Mouse (Mus musculus) left cerebral cortex, adult 2 months (tissue): Measurements from ENCODE around the gene Sowahc. TPM values are rescaled to one million over a fixed set of nuclear protein-coding genes. Genes with fewer than 3 reads are reported as not detected.

Source experiments
- DNase-seq, 2 experiments: peaks; one replicate each; pipeline ENCODE4 v3.0.0; 2021 to 2022; ENCODE audit warnings: low spot score in 2 of 2, mixed read lengths in 1 of 2; ENCODE audit errors: extremely low spot score in 1 of 2
- H3K27ac ChIP-seq: fragments of 200-600 bp; 2 replicates; pipeline ENCODE4 v1.8.1; 2022
- H3K4me3 ChIP-seq: fragments of 200-600 bp; 2 replicates; pipeline ENCODE4 v1.8.1; 2022
- CTCF ChIP-seq: fragments of 200-600 bp; IDR thresholded peaks from 2 replicates; pipeline ENCODE4 v1.8.1; 2022; ENCODE audit warnings: antibody characterized with exemption, mild to moderate bottlenecking, moderate library complexity
- intact Hi-C: fragments of 180-260 bp; cut with DNase I; formaldehyde crosslinking; loops from one replicate; pipeline ENCODE4 v1.15.1; 2025
- total RNA-seq, 2 experiments: library from RNA; stranded (reverse); gene quantifications; 2 replicates each; pipeline ENCODE4 v1.2.3; 2021

Sowahc gene
- total RNA-seq, 2 experiments from 2014 or later: 7.1 to 7.7 TPM

- no peak for TF ChIP-seq CTCF
- intact Hi-C loops: no loop called here
- no peak for DNase-seq
- H3K4me3 ChIP-seq: no peak overlapping the region
- no peak overlapping the region for H3K27ac ChIP-seq
Measured at GRCm38 (mm10) chr10:59225137-59225536, 3.4 kb downstream of the Sowahc start.

DNA sequence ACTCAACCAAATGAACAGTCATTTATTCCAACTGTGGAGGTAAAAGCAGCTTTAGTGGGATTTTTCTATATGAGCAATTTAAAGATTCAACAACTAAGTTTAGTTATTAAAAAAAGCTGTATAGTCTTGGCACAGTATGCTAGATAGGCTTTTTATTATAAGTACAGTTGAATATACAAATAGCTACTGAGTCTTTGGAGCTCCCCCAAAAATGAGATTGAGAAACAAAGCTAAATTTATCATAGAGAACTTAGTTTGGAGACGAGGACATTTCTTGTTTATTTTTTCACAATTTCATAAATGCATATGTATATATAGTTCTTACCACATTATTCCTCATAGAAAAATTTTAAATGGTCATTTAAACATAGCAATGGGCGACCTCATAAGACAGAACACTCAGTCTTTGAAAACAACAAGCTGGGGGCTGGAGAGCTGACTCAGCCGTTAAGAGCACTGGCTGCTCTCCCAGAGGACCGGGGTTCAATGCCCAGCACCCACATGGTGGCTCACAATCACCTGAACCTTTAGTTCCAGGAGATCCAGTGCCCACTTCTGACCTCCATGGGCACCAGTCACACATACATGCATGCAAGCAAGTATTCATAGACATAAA, 7.6 kb downstream of the Sowahc start:
- no peak overlapping the region for H3K4me3 ChIP-seq
- intact Hi-C loops: no loop called here
- no peak for DNase-seq
- TF ChIP-seq CTCF: no peak
- H3K27ac ChIP-seq: no peak overlapping the region

DNA sequence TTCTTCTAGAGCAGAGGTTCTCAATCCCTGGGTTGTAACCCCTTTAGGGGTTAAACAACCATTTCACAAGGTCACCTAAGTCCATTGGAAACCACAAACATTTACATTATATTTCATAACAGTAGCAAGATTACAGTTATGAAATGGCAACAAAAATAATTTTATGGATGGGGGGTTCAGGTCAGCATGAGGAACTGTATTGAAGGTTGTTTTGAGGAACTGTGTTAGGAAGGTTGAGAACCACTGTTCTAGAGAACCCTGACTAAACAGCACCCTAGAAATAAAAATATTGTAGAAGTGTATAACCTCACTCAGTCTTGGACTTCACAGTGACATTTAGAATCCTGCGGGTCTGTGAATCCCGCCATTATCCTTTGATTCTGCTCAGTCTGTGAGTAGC, 13.5 kb downstream of the Sowahc start:
- intact Hi-C loops: no loop called here
- no peak for DNase-seq
- no peak for TF ChIP-seq CTCF

GRCm38 (mm10) chr10:59235847-59236246, 14.1 kb downstream of the Sowahc start:
- no peak overlapping the region for H3K27ac ChIP-seq
- no peak for TF ChIP-seq CTCF
- no peak for DNase-seq
- intact Hi-C loops: no loop called here
- H3K4me3 ChIP-seq: no peak overlapping the region

More for the DNA sequence above, 13.5 kb downstream of the Sowahc start:
- no peak overlapping the region for H3K4me3 ChIP-seq
- no peak overlapping the region for H3K27ac ChIP-seq

DNA sequence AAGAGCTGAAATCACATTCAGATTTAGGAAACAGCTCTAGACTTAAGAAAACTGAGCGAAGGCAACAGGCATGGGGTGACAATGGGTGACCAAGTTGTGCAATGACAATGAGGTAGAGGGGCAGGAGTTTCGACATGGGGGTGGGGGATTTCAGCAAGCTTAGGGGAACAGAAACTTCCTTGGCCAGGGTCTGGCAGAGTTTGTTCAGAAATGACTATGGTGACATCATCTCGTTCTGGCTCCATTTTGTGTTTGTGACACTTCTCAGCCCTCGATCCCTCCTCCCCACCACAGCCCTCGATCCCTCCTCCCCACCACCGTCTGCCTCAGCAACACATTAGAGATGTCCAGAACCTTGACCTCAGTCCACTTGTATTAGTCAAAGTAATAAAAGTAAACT, 14.7 kb downstream of the Sowahc start:
- intact Hi-C loops: no loop called here
- no peak for DNase-seq
- Histone ChIP-seq H3K27ac (no peak overlapping the region), H3K4me3 (no peak overlapping the region)
- no peak for TF ChIP-seq CTCF

GRCm38 (mm10) chr10:59237757-59238156, 16.0 kb downstream of the Sowahc start:
- no peak for TF ChIP-seq CTCF
- intact Hi-C loops: no loop called here
- H3K27ac ChIP-seq: no peak overlapping the region
- DNase-seq: no peak
- no peak overlapping the region for H3K4me3 ChIP-seq

- intact Hi-C loops: no loop called here
- no peak overlapping the region for H3K4me3 ChIP-seq
- TF ChIP-seq CTCF: no peak; the same call in 1 of the 2 replicates
- no peak overlapping the region for H3K27ac ChIP-seq
- no peak for DNase-seq
Measured at GRCm38 (mm10) chr10:59241141-59241541, 19.4 kb downstream of the Sowahc start.

DNA sequence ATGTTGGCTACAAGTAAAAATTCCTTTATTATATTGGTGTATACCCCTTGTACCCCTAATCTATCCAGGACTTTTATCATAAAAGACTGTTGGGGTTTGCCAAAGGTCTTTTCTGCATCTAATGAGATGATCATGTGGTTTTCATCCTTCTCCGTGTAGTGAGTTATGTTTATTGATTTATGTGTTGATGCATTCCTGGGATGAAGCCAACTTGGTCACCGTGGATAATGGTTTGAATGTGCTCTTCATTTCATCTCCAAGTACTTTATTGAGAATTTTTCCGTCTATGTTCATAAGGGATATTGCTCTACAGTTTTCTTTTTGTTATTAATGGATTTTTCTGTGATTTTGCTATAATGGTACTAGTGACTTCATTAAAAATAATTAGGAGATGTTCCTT, 27.8 kb downstream of the Sowahc start:
- intact Hi-C loops: no loop called here
- DNase-seq: no peak
- Histone ChIP-seq H3K4me3 (no peak overlapping the region), H3K27ac (no peak overlapping the region)
- TF ChIP-seq CTCF: no peak

DNA sequence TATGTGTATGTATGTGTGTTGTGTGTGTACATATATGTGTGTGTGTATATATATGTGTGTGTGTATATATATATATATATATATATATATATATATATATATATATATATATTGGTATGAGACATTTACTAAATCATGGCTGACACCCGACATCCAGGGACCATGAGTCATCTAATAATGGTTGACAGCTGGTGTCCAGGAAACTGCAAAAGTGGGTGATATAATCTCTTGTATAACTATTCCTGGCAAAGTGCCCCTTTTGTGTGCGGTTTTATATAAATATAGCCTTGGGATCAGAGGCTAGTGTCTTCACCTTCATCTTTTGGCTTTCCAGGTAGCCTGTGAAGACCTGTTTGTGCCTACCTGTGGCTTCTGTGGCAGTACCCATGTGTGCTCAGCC, 28.9 kb downstream of the Sowahc start:
- no peak for TF ChIP-seq CTCF
- no peak for DNase-seq
- Histone ChIP-seq H3K4me3 (no peak overlapping the region), H3K27ac (no peak overlapping the region)
- intact Hi-C loops: no loop called here

- no peak overlapping the region for H3K27ac ChIP-seq
- intact Hi-C loops: no loop called here
- no peak for TF ChIP-seq CTCF
Measured at GRCm38 (mm10) chr10:59251980-59252379, 30.2 kb downstream of the Sowahc start.

DNA sequence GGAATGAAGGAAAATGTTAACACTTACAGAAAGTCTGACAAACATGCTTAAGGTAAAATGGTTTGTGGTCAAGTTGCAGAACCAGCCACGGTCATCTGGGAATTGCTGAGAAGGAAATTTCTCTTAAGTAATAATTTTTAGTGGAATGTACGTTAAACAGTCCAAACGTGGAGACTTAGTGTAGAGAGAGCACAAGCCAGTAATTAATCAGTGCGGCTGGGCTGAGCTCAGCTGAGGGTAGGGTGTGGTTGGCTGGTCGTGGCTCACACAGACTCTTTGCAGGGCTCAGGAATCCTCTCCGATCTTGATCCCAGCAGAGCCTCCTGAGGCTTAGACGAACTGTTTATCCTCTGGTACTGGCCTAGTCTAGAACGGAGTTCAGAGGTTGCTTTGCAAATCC, 30.6 kb downstream of the Sowahc start:
- Histone ChIP-seq H3K27ac (no peak overlapping the region), H3K4me3 (no peak overlapping the region)
- no peak for DNase-seq
- intact Hi-C loops: no loop called here
- no peak for TF ChIP-seq CTCF

More at GRCm38 (mm10) chr10:59251980-59252379, 30.2 kb downstream of the Sowahc start:
- no peak for DNase-seq
- no peak overlapping the region for H3K4me3 ChIP-seq

GRCm38 (mm10) chr10:59253541-59254079, 31.9 kb downstream of the Sowahc start:
- intact Hi-C loops: no loop called here
- no peak for TF ChIP-seq CTCF
- no peak overlapping the region for H3K27ac ChIP-seq
- H3K4me3 ChIP-seq: no peak overlapping the region
- DNase-seq: no peak

- DNase-seq: no peak
- intact Hi-C loops: no loop called here
- TF ChIP-seq CTCF: no peak
- H3K27ac ChIP-seq: no peak overlapping the region
- no peak overlapping the region for H3K4me3 ChIP-seq
Measured at GRCm38 (mm10) chr10:59256533-59256932, 34.8 kb downstream of the Sowahc start.
